Mouse (Mus musculus) limb, embryonic 10.5 days (tissue): Measurements from ENCODE around the gene Smpd4. TPM values are rescaled to one million over a fixed set of nuclear protein-coding genes. Genes with fewer than 3 reads are reported as not detected.

Source experiments
- DNase-seq: peaks from one replicate; pipeline ENCODE4 v3.0.0-alpha.2; 2017; ENCODE audit warnings: low spot score
- H3K27ac ChIP-seq: fragments of 300-500 bp; sonication (generic); 2 replicates; pipeline ENCODE4 v1.5.1; 2016; ENCODE audit warnings: mild to moderate bottlenecking
- H3K27me3 ChIP-seq: fragments of 300-500 bp; sonication (generic); 2 replicates; pipeline ENCODE4 v1.6.1; 2016; ENCODE audit warnings: low read depth, mild to moderate bottlenecking; ENCODE audit not compliant: poor library complexity, severe bottlenecking
- H3K36me3 ChIP-seq: fragments of 300-500 bp; sonication (generic); 2 replicates; pipeline ENCODE4 v1.6.1; 2016; ENCODE audit warnings: mild to moderate bottlenecking, moderate library complexity
- H3K4me1 ChIP-seq: fragments of 300-500 bp; sonication (generic); 2 replicates; pipeline ENCODE4 v1.6.1; 2016
- H3K4me3 ChIP-seq: fragments of 300-500 bp; sonication (generic); 2 replicates; pipeline ENCODE4 v1.5.1; 2016; ENCODE audit warnings: mild to moderate bottlenecking, moderate library complexity
- H3K9me3 ChIP-seq: fragments of 300-500 bp; sonication (generic); replicated peaks from 2 replicates; pipeline ENCODE4 v1.6.1; 2016; ENCODE audit warnings: mild to moderate bottlenecking
- WGBS: fragments of 180-500 bp; shearing (Covaris S2); methylation state at CpG from one replicate; pipeline ENCODE4 v1.1.7; 2016; 5-methylcytosine and 5-hydroxymethylcytosine counted together
- polyA plus RNA-seq: library from polyadenylated mRNA; unstranded; fragments of >200 nt; fragmentation: Nextera tagmentation; extraction: Ambion mirVana; gene quantifications from 2 replicates; pipeline ENCODE4 v1.2.1, GENCODE M21; 2016

The Smpd4 gene
- polyA plus RNA-seq, 1 experiment from 2014 or later, result 74.3 TPM

DNA sequence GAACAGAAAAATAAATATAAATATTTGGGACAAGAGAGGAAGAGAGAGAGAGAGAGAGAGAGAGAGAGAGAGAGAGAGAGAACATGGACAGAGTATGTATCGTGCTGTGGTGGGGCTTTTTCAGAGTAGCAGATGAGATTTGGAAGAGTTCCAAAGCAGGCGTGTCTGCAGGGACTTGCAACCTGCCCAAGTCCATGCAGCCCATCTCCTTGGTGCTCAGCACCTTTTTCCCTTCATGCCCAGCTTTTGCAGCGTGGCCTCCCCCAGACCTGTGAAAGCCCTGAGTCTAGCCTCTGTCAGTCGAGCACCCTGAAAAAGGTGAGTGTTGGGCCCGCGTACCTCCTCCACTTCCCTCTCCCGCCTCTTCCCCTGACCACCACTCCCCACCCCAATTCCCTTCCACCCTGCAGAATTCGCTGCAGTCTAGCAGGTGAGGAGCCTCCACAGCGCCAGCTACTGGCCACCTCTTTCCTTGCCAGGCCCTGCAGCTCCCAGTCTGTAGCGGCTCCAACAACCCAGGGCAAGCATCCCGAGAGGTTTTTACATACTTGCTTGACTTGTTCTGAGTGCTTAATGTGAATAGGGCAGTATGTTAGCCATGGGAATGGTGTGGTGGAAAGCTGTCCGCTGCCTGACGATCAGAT is 1.1 kb upstream of the Smpd4 start:
- H3K27me3 ChIP-seq, result no peaks in the 10 kb centered on the region
- 20% methylated on average over 13 of the region's 13 CpGs for WGBS
- no peak overlapping the region; the same call in 1 of the 2 replicates for H3K4me3 ChIP-seq
- peak; percentile 68 for DNase-seq
- no peak overlapping the region for H3K27ac ChIP-seq
- H3K9me3 ChIP-seq, result no peaks in the 10 kb centered on the region
- peaks cover 20% of the 10 kb centered on the region for H3K36me3 ChIP-seq
- peaks cover 16% of the 10 kb centered on the region; the same call in 1 of the 2 replicates for H3K4me1 ChIP-seq

DNA sequence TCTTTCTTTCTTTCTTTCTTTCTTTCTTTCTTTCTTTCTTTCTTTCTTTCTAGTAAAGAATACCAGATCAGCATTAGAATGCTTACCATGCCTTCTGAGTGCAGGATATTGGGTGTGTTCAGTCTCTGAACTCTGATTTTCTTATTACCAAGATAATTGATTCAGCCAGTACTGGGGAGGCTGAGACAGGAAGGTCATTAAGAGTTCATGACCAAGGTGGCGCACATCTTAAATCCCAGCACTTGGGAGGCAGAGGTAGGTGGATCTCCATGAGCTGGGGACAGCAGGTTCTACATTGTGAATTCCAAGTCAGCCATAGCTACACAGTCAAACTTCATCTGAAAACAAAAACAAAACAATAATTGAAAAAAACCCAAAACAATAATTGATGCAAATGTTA is 2.8 kb downstream of the Smpd4 start:
- WGBS, result 91% methylated on average over 1 of the region's 1 CpGs
- Histone ChIP-seq H3K27ac (no peak overlapping the region), H3K9me3 (no peaks in the 10 kb centered on the region), H3K36me3 (peaks cover 59% of the 10 kb centered on the region), H3K27me3 (no peaks in the 10 kb centered on the region), H3K4me3 (no peak overlapping the region), H3K4me1 (peaks cover 16% of the 10 kb centered on the region; the same call in 1 of the 2 replicates)
- no peak for DNase-seq

DNA sequence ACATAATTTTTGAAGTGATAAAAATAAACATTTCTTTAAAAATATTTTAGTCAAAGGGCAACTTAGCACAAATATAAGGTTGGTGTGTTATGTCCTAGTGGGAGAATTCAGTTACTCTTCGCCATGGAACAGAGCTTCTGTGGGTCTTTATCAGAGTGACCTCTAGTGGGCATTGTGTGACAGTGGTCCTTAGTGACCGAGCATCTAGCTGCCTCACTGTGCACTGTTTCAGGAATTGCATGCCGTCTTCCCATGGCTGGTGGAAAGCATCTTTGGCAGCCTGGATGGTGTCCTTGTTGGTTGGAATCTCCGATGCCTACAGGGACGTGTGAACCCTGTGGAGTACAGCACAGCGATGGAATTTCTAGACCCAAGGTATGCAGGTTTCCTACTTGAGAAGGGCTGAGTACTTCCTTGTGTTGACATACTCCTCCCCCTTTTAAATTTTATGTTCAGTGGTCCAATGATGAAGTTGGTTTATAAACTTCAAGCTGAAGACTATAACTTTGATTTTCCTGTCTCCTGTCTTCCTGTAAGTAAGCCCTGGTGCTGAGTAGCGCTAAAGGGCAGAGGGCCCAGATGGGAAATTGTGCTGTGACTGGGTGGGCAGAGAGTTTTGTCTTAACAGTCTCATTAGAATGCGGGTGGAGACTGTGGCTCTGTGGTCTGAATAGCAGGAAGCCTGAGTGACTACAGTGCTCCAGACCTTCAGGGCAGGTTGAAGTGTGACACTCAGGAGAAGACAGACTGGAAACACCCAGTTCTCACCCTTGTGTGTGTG is 6.5 kb downstream of the Smpd4 start:
- peaks cover 96% of the 10 kb centered on the region for H3K36me3 ChIP-seq
- H3K27me3 ChIP-seq, result no peaks in the 10 kb centered on the region
- H3K9me3 ChIP-seq, result no peaks in the 10 kb centered on the region
- DNase-seq, result no peak
- no peak overlapping the region for H3K27ac ChIP-seq
- no peak overlapping the region for H3K4me3 ChIP-seq
- WGBS, result 77% methylated on average over 8 of the region's 8 CpGs
- H3K4me1 ChIP-seq, result peaks cover 2% of the 10 kb centered on the region; the same call in 1 of the 2 replicates

DNA sequence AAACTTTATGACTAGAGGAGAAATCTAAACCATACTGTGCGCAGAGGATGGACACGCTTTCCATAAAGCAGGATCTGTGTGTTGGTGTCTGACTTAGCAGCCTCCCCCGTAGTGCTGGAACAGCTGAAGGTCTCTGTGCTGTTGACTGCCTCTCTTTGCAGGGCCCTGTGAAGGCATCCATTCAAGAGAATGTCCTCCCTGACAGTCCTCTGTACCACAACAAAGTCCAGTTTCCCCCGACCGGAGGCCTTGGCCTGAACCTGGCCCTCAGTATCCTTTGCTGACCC is 7.1 kb downstream of the Smpd4 start:
- peaks cover 100% of the 10 kb centered on the region for H3K36me3 ChIP-seq
- 95% methylated on average over 5 of the region's 5 CpGs for WGBS
- no peaks in the 10 kb centered on the region for H3K4me1 ChIP-seq
- no peaks in the 10 kb centered on the region for H3K27me3 ChIP-seq
- no peak overlapping the region for H3K27ac ChIP-seq
- H3K4me3 ChIP-seq, result no peak overlapping the region
- H3K9me3 ChIP-seq, result no peaks in the 10 kb centered on the region
- DNase-seq, result no peak

DNA sequence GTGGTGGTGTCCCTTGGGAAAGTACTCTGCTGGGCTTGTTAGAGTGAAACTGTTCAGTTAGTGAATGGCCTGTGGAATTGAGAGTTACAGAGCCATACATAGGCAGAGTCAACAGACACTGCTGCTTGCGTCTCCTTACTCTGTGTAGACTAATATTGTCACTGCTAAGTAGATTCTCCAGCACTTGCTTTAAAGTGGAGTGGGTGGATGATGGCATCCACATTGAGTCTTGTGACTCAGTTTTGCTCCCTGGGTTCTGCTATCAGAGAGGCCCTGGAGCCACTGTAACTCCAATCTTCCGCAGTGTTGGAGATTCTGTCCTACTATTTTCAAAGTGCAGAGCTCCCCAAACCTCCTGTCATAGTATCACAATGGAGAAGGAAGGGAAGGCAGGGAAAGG is 13.4 kb downstream of the Smpd4 start:
- WGBS, result 97% methylated on average over 2 of the region's 2 CpGs
- Histone ChIP-seq H3K36me3 (peaks cover 98% of the 10 kb centered on the region), H3K27me3 (no peaks in the 10 kb centered on the region), H3K4me1 (no peaks in the 10 kb centered on the region), H3K4me3 (no peak overlapping the region), H3K27ac (no peak overlapping the region), H3K9me3 (no peaks in the 10 kb centered on the region)
- no peak for DNase-seq

DNA sequence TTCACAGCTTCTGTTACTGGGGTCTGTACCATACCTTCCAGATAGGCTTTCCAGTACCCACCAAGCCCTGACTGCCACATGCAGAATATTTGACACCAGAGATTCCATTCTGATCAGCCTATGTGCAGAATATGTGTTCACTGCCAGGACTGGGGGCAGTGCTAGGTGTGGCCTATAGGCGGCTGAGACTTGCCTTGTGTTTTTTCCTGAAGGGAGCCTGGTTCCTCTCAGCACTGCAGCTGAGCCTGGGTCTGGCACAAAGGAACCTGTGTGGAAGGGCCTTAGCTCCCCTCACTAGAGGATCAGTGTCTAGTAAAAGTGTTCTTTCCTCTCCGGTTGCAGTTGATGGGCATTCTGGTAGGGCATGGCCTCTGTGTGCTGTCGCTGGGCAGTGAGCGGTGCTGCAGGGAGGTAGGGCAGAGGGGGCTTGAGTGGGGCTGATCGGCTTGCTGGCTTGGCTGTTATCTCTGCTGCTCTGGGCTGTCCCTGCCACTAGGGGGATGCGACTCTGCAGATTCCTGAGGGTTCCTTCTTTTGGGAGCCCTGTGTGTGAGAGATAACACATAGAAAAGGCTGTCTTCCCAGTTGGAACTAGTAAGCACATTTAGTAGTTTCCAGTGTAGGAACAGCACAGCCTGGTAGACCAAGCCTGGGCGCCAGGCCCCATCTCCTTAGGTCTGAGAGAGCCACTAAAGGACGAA is 14.5 kb downstream of the Smpd4 start:
- Histone ChIP-seq H3K9me3 (no peaks in the 10 kb centered on the region), H3K4me1 (no peaks in the 10 kb centered on the region), H3K36me3 (peaks cover 98% of the 10 kb centered on the region), H3K27ac (no peak overlapping the region), H3K4me3 (no peak overlapping the region), H3K27me3 (no peaks in the 10 kb centered on the region)
- 79% methylated on average over 8 of the region's 8 CpGs for WGBS
- DNase-seq, result no peak

DNA sequence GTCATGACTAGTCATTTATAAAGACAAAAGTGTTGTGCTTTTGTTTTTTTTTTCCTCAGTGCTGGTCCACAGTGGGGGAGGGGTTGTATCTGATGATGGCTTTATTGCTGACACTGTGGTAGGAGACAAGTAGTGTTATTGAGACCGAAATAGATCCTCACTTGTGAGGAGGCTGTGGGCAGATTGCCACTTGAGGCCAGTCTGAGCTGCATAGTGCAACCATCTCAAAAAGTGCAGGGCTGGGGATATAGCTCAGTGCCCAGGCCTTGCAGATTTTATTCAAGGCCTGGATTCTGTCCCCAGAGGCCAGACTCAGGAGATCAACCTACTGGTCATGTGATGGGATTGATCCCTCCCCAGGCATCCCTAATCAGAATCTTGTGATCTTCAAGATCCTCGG is 17.8 kb downstream of the Smpd4 start:
- DNase-seq, result no peak
- Histone ChIP-seq H3K36me3 (peaks cover 96% of the 10 kb centered on the region), H3K27me3 (no peaks in the 10 kb centered on the region), H3K4me1 (no peaks in the 10 kb centered on the region), H3K4me3 (no peak overlapping the region), H3K27ac (no peak overlapping the region), H3K9me3 (no peaks in the 10 kb centered on the region)
- 86% methylated on average over 2 of the region's 2 CpGs for WGBS

DNA sequence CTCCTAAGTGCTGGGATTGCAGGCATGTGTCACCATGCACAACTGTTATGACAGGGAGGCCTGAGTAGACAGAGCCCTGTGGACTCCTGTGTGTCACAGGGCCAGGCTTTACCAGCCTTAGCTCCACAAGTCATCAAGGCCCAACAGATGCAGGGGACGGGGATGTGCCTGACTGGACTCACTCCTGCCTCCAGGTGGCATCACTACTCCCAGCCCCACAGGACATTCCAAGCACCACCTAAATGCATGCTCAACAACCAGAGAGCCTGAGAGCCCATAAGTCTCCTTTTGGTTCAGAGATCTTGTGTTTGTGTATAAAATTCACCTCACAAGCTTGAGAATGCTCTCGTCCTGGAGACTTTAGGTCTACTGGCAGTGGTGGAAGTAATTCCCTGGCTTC is 18.5 kb downstream of the Smpd4 start:
- Histone ChIP-seq H3K9me3 (no peaks in the 10 kb centered on the region), H3K4me3 (no peak overlapping the region), H3K4me1 (no peaks in the 10 kb centered on the region), H3K27ac (no peak overlapping the region), H3K27me3 (no peaks in the 10 kb centered on the region), H3K36me3 (peaks cover 96% of the 10 kb centered on the region)
- 84% methylated on average over 2 of the region's 2 CpGs for WGBS
- DNase-seq, result no peak

DNA sequence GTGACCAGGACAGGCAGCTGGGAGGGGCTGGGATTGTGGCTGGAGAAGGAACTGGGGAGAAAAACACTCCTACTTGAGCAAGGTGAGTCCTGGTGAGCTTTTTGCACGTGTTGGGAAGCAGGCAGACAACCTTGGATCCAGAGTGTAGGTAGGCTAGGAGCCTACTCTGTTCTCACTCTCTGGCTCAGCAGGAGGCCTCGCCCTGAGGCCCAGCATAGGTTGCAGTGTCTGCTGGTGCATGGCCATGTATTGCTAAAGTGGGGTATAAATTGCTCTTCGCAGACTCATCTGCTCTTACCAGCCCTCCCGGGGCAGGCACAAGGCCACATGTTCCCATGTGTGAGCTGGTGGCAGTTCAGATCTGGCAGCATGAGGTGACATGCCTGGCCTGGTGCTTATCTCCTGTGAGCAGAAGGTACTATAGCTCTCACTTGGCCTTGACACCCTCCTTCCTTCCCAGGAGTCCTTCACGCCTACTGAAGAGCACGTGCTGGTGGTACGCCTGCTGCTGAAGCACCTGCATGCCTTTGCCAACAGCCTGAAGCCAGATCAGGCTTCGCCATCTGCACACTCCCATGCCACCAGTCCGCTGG is 19.0 kb downstream of the Smpd4 start:
- peaks cover 96% of the 10 kb centered on the region for H3K36me3 ChIP-seq
- no peak overlapping the region for H3K4me3 ChIP-seq
- H3K4me1 ChIP-seq, result no peaks in the 10 kb centered on the region
- WGBS, result 89% methylated on average over 9 of the region's 9 CpGs
- no peaks in the 10 kb centered on the region for H3K9me3 ChIP-seq
- no peak overlapping the region for H3K27ac ChIP-seq
- DNase-seq, result no peak
- no peaks in the 10 kb centered on the region for H3K27me3 ChIP-seq

DNA sequence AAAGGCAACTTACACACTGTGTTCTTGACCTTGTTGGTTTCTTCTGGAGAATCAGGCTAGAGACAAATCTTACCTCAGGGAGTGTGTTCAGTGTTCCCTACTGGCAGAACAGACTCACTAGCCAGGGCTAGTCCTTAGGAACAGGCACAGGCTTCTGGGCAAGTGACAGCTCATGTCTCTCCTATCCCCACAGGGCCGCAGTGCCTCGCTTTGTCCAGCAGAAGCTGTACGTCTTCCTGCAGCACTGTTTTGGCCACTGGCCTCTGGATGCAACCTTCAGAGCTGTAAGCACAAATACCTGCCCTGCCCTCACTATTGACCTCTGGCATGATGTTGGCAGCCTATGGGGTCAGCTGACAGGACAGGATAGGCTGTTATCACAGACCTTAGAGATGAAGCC is 19.9 kb downstream of the Smpd4 start:
- Histone ChIP-seq H3K4me1 (no peaks in the 10 kb centered on the region), H3K36me3 (peaks cover 96% of the 10 kb centered on the region), H3K27ac (no peak overlapping the region), H3K27me3 (no peaks in the 10 kb centered on the region), H3K4me3 (no peak overlapping the region), H3K9me3 (no peaks in the 10 kb centered on the region)
- 93% methylated on average over 3 of the region's 3 CpGs for WGBS
- no peak for DNase-seq

DNA sequence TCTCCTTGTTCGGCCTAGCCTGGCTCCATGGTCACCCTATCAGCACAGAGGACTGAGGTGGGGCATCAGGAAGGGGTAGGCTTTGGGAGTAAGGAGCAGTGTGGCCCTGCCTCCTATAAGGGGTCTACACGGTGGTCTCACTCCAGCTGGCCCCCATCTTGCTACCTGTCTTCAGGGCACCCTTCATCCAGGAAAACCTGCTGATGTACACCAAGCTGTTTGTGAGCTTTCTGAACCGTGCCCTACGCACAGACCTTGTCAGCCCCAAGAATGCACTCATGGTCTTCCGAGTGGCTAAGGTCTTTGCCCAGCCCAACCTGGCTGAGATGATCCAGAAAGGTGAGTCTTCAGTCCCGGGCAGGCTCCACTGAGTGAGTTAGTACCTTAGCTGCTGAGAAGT is 20.8 kb downstream of the Smpd4 start:
- Histone ChIP-seq H3K9me3 (no peaks in the 10 kb centered on the region), H3K4me1 (no peaks in the 10 kb centered on the region), H3K4me3 (no peak overlapping the region), H3K36me3 (peaks cover 92% of the 10 kb centered on the region), H3K27ac (no peak overlapping the region), H3K27me3 (no peaks in the 10 kb centered on the region)
- WGBS, result 94% methylated on average over 6 of the region's 6 CpGs
- no peak for DNase-seq

DNA sequence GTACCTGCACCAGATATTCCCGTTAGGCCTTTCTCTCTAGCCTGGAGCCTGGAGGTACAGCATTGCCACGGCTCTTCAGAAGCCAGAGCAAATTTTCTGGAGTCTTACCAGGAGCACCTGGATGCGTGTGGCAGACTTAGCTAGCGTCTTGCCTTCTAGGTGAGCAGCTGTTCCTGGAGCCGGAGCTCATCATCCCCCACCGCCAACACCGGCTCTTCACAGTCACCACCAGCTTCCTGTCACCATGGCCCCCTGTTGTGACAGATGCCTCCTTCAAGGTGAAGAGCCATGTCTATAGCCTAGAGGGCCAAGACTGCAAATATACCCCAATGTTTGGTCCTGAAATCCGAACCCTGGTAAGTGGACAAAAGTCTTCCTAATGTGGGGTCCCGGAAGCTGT is 21.6 kb downstream of the Smpd4 start:
- 93% methylated on average over 9 of the region's 9 CpGs for WGBS
- no peaks in the 10 kb centered on the region for H3K9me3 ChIP-seq
- H3K4me3 ChIP-seq, result no peak overlapping the region
- no peaks in the 10 kb centered on the region for H3K27me3 ChIP-seq
- DNase-seq, result no peak
- H3K27ac ChIP-seq, result no peak overlapping the region
- H3K36me3 ChIP-seq, result peaks cover 85% of the 10 kb centered on the region
- H3K4me1 ChIP-seq, result no peaks in the 10 kb centered on the region

DNA sequence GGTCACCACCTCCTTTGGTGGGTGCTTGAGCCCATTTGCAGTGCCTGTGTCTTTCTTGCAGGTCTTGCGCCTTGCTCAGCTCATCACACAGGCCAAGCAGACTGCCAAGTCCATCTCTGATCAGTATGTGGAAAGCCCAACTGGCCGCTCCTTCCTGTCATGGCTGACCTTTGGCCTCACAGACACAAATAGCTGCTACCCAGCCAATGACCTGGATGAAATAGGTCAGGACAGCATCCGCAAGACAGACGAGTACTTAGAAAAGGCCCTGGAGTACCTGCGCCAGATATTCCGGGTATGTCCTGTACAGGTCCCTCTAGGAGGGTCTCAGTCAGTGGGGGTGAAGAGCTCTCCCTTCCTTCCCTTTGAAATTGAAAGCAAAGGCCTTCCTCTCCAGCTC is 22.1 kb downstream of the Smpd4 start:
- no peaks in the 10 kb centered on the region for H3K9me3 ChIP-seq
- peaks cover 79% of the 10 kb centered on the region for H3K36me3 ChIP-seq
- peaks cover 4% of the 10 kb centered on the region for H3K4me1 ChIP-seq
- H3K27me3 ChIP-seq, result no peaks in the 10 kb centered on the region
- 87% methylated on average over 6 of the region's 6 CpGs for WGBS
- H3K4me3 ChIP-seq, result no peak overlapping the region
- no peak overlapping the region for H3K27ac ChIP-seq
- DNase-seq, result no peak
